Mouse (Mus musculus): Measurements from ENCODE around the gene Rhoq. TPM values are rescaled to one million over a fixed set of nuclear protein-coding genes. Genes with fewer than 3 reads are reported as not detected.

Gene Rhoq
- polyA plus RNA-seq, 1 experiment from 2014 or later, result 20.7 TPM

DNA sequence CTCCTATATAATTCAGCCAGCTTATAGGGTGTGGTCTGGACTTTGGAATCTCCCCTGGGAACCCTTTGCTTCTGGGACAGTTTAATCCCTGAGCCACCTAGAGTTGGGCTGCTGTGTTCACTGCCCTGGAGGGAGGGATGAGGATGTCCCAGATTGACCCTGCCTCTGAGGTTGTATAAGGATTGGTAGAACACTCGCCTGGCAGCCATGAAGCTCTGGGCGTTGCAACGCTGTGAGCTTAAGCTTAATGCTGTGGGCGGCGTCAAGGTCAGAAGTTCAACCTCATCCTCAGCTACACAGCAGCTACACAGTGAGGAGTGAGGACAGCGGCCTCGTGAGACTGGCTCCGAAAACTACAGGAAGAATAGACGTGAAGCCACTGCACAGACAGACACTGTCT, 19.6 kb downstream of the Rhoq start:
- Histone ChIP-seq H3K4me3 (ENCODE audit: low read depth, low read length) (no peak overlapping the region), H3K27me3 (ENCODE audit: control insufficient read depth, insufficient read depth, low read length) (no peaks in the 10 kb centered on the region), H3K27ac (replicated peaks; ENCODE audit: low read depth, low read length) (no peak overlapping the region), H3K4me2 (ENCODE audit: low read depth, low read length) (no peak overlapping the region), H3K9ac (replicated peaks; ENCODE audit: low read length) (no peak overlapping the region), H3K36me3 (replicated peaks; ENCODE audit: control insufficient read depth, insufficient read depth, low read depth, low read length) (no peaks in the 10 kb centered on the region), H3K4me1 (ENCODE audit: control insufficient read depth, insufficient read depth, low read length) (no peaks in the 10 kb centered on the region), H3K9me3 (replicated peaks; ENCODE audit: control insufficient read depth, low read length) (no peaks in the 10 kb centered on the region)
- ATAC-seq (replicated peaks; ENCODE audit: insufficient number of reproducible peaks, low FRiP score, low TSS enrichment, low read depth) (no peak), DNase-seq (ENCODE audit: low spot score) (no peak)
- WGBS, result 72% methylated on average over 9 of the region's 9 CpGs

DNA sequence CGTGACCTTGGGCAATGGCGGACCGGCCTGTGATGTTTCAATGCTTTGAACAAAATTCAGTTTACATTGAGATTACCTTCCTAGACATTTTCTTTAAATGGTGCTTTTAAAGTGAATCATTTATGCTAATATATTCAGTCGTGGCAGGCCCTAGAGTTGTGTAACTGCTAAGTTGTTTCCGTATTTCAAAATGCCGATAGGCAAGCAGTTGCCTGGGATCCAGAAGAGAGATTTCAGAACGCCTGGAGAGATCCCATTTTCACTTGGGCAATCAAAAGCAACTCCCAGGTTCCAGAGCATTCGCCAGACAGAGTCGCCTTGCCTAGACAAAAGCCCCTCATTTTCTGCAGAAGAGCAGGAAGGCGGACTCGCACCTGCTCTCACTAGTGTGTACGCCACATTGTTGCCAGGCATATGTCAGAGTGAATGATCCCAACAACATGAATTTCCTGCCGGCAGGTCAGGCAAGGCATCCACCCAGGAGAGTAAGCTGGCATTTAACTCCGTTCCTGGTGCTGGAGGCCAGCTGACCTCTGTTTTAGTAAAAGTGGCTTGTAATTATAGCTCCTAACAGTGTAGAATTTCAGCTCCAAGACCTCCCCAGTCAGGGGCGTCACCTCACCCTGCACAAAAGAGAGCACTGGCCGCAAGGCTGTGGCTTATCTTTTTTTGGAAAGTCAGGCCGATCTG, 23.7 kb downstream of the Rhoq start:
- Histone ChIP-seq H3K9ac (replicated peaks; ENCODE audit: low read length) (no peak overlapping the region), H3K4me3 (ENCODE audit: low read depth, low read length) (no peak overlapping the region), H3K36me3 (replicated peaks; ENCODE audit: control insufficient read depth, insufficient read depth, low read depth, low read length) (no peaks in the 10 kb centered on the region), H3K4me2 (ENCODE audit: low read depth, low read length) (no peak overlapping the region), H3K27me3 (ENCODE audit: control insufficient read depth, insufficient read depth, low read length) (no peaks in the 10 kb centered on the region), H3K9me3 (replicated peaks; ENCODE audit: control insufficient read depth, low read length) (no peaks in the 10 kb centered on the region), H3K27ac (replicated peaks; ENCODE audit: low read depth, low read length) (no peak overlapping the region), H3K4me1 (ENCODE audit: control insufficient read depth, insufficient read depth, low read length) (no peaks in the 10 kb centered on the region)
- DNase-seq (ENCODE audit: low spot score), result peak; percentile 31
- 46% methylated on average over 17 of the region's 17 CpGs for WGBS
- ATAC-seq (replicated peaks; ENCODE audit: insufficient number of reproducible peaks, low FRiP score, low TSS enrichment, low read depth), result 0 out of 2 replicates have a peak, but pooled peaks have one; percentile 16

DNA sequence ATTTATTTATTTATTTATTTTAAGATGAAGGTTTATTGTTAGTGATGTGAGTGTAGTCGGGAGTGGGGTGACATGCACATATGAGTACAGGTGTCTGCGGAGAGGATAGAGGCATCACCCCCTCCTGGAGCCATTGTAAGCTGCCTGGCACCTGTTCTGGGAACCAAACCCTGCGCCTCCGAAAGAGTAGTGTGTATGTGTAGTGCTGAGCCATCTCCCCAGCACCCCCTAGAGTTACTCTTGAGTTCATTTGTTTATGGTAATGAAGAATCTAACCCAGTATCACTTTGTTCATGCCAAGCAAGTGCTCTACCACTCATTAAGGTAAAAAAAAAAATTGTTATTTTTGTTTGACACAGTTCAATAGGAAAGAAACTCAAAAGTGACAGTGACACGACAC, 25.3 kb downstream of the Rhoq start:
- Histone ChIP-seq H3K27ac (replicated peaks; ENCODE audit: low read depth, low read length) (no peak overlapping the region), H3K4me3 (ENCODE audit: low read depth, low read length) (no peak overlapping the region), H3K4me2 (ENCODE audit: low read depth, low read length) (no peak overlapping the region), H3K27me3 (ENCODE audit: control insufficient read depth, insufficient read depth, low read length) (no peaks in the 10 kb centered on the region), H3K4me1 (ENCODE audit: control insufficient read depth, insufficient read depth, low read length) (no peaks in the 10 kb centered on the region), H3K9me3 (replicated peaks; ENCODE audit: control insufficient read depth, low read length) (no peaks in the 10 kb centered on the region), H3K9ac (replicated peaks; ENCODE audit: low read length) (no peak overlapping the region), H3K36me3 (replicated peaks; ENCODE audit: control insufficient read depth, insufficient read depth, low read depth, low read length) (no peaks in the 10 kb centered on the region)
- DNase-seq (ENCODE audit: low spot score) (no peak), ATAC-seq (replicated peaks; ENCODE audit: insufficient number of reproducible peaks, low FRiP score, low TSS enrichment, low read depth) (no peak)
- 86% methylated on average over 5 of the region's 5 CpGs for WGBS

DNA sequence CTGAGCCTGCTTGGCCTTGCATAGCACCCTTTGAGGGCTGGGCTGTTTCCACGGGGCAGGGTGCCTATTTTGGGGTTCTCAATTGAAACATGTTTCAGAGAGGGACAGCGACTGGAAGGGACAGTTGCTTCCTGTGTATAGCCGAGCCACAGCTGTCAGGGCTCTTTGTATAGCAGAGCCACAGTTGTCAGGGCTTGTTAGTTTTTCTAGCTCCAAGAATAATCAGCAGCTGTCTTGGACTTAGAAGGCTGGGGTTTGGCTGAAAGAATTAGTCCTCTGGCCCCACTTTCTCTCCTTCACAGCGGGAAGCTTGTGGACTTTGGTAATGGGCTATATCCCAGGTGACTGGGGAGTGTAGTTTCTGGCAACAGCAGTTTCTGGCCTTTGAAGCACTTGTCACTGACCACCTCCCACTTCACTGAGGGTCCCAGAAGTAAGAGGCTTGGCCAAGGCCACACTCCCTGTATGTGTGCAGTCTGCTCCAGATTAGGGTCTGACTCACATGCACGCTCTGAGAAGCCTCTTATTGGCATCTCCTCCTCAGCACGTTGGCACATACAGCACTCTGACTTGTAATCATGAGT, 25.8 kb downstream of the Rhoq start:
- Histone ChIP-seq H3K4me2 (ENCODE audit: low read depth, low read length) (no peak overlapping the region), H3K27me3 (ENCODE audit: control insufficient read depth, insufficient read depth, low read length) (no peaks in the 10 kb centered on the region), H3K27ac (replicated peaks; ENCODE audit: low read depth, low read length) (no peak overlapping the region), H3K36me3 (replicated peaks; ENCODE audit: control insufficient read depth, insufficient read depth, low read depth, low read length) (no peaks in the 10 kb centered on the region), H3K4me1 (ENCODE audit: control insufficient read depth, insufficient read depth, low read length) (no peaks in the 10 kb centered on the region), H3K4me3 (ENCODE audit: low read depth, low read length) (no peak overlapping the region), H3K9ac (replicated peaks; ENCODE audit: low read length) (no peak overlapping the region), H3K9me3 (replicated peaks; ENCODE audit: control insufficient read depth, low read length) (no peaks in the 10 kb centered on the region)
- WGBS, result 61% methylated on average over 6 of the region's 6 CpGs
- DNase-seq (ENCODE audit: low spot score) (no peak), ATAC-seq (replicated peaks; ENCODE audit: insufficient number of reproducible peaks, low FRiP score, low TSS enrichment, low read depth) (no peak)

DNA sequence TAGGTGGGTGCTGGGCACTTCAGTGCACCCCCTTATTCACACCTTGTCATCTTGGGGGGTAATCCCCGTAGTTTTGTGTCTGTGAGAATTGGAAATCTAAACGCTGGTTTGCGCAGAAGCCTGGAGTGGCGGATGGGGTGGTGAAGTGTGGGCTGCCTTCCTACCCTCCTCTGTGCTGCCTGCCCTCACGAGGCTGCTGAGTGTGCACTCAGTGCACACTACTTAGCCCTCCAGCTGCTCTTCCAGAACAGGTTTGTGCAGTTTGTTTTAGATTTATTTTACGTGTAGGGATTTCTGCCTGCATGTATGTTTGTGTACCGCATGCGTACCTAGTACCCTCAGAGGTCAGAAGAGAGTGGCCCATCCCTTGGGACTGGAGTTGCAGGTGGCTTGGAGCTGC, 28.4 kb downstream of the Rhoq start:
- H3K27me3 ChIP-seq (ENCODE audit: control insufficient read depth, insufficient read depth, low read length), result no peaks in the 10 kb centered on the region
- no peaks in the 10 kb centered on the region for H3K9me3 ChIP-seq (replicated peaks; ENCODE audit: control insufficient read depth, low read length)
- 87% methylated on average over 8 of the region's 8 CpGs for WGBS
- DNase-seq (ENCODE audit: low spot score), result no peak
- no peak overlapping the region for H3K4me3 ChIP-seq (ENCODE audit: low read depth, low read length)
- H3K36me3 ChIP-seq (replicated peaks; ENCODE audit: control insufficient read depth, insufficient read depth, low read depth, low read length), result no peaks in the 10 kb centered on the region
- H3K4me1 ChIP-seq (ENCODE audit: control insufficient read depth, insufficient read depth, low read length), result no peaks in the 10 kb centered on the region
- H3K4me2 ChIP-seq (ENCODE audit: low read depth, low read length), result no peak overlapping the region
- no peak overlapping the region for H3K9ac ChIP-seq (replicated peaks; ENCODE audit: low read length)
- no peak for ATAC-seq (replicated peaks; ENCODE audit: insufficient number of reproducible peaks, low FRiP score, low TSS enrichment, low read depth)
- no peak overlapping the region for H3K27ac ChIP-seq (replicated peaks; ENCODE audit: low read depth, low read length)

DNA sequence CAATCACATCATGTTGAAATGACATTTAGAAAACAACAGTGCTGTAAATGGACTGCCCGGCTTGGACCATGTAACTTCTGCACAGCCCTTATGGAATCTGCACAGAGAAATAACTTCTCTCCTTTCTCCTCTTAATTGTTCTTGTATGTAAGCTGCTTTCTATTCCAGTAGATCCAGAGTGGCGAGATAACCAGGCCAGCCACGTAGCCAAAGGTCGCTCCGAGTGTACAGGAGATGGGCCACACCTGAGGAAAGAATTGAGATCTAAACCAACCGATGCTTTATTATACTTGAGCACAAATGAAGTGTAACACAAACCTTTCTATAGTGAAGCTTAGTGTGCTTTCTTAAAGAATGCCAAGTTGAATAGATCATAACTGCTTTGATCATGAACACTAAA, 34.4 kb downstream of the Rhoq start:
- ATAC-seq (replicated peaks; ENCODE audit: insufficient number of reproducible peaks, low FRiP score, low TSS enrichment, low read depth) (no peak), DNase-seq (ENCODE audit: low spot score) (no peak)
- Histone ChIP-seq H3K4me3 (ENCODE audit: low read depth, low read length) (no peak overlapping the region), H3K4me1 (ENCODE audit: control insufficient read depth, insufficient read depth, low read length) (no peaks in the 10 kb centered on the region), H3K4me2 (ENCODE audit: low read depth, low read length) (no peak overlapping the region), H3K36me3 (replicated peaks; ENCODE audit: control insufficient read depth, insufficient read depth, low read depth, low read length) (peaks cover 2% of the 10 kb centered on the region), H3K27ac (replicated peaks; ENCODE audit: low read depth, low read length) (no peak overlapping the region), H3K27me3 (ENCODE audit: control insufficient read depth, insufficient read depth, low read length) (no peaks in the 10 kb centered on the region), H3K9me3 (replicated peaks; ENCODE audit: control insufficient read depth, low read length) (no peaks in the 10 kb centered on the region), H3K9ac (replicated peaks; ENCODE audit: low read length) (no peak overlapping the region)
- WGBS, result 94% methylated on average over 6 of the region's 6 CpGs

DNA sequence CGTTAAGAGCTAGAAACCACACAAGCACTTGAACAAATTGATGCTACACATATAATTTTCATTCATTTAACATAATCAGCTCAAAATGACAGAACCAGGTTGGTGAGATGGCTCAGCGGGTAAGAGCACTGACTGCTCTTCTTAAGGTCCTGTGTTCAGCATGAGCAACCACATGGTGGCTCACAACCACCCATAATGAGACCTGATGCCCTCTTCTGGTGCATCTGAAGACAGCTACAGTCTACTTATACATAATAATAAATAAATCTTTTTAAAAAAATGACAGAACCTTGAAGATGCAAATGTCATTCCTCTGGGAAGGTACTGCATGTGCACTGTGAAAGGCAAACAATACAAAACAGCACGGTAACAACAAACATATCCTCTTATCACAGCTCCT, 46.1 kb downstream of the Rhoq start:
- no peak for DNase-seq (ENCODE audit: low spot score)
- Histone ChIP-seq H3K27ac (replicated peaks; ENCODE audit: low read depth, low read length) (no peak overlapping the region), H3K9me3 (replicated peaks; ENCODE audit: control insufficient read depth, low read length) (no peaks in the 10 kb centered on the region), H3K36me3 (replicated peaks; ENCODE audit: control insufficient read depth, insufficient read depth, low read depth, low read length) (no peaks in the 10 kb centered on the region), H3K4me3 (ENCODE audit: low read depth, low read length) (no peak overlapping the region), H3K4me1 (ENCODE audit: control insufficient read depth, insufficient read depth, low read length) (no peaks in the 10 kb centered on the region), H3K4me2 (ENCODE audit: low read depth, low read length) (no peak overlapping the region), H3K27me3 (ENCODE audit: control insufficient read depth, insufficient read depth, low read length) (no peaks in the 10 kb centered on the region), H3K9ac (replicated peaks; ENCODE audit: low read length) (no peak overlapping the region)
- no peak for ATAC-seq (replicated peaks; ENCODE audit: insufficient number of reproducible peaks, low FRiP score, low TSS enrichment, low read depth)
- 88% methylated on average over 3 of the region's 3 CpGs for WGBS

DNA sequence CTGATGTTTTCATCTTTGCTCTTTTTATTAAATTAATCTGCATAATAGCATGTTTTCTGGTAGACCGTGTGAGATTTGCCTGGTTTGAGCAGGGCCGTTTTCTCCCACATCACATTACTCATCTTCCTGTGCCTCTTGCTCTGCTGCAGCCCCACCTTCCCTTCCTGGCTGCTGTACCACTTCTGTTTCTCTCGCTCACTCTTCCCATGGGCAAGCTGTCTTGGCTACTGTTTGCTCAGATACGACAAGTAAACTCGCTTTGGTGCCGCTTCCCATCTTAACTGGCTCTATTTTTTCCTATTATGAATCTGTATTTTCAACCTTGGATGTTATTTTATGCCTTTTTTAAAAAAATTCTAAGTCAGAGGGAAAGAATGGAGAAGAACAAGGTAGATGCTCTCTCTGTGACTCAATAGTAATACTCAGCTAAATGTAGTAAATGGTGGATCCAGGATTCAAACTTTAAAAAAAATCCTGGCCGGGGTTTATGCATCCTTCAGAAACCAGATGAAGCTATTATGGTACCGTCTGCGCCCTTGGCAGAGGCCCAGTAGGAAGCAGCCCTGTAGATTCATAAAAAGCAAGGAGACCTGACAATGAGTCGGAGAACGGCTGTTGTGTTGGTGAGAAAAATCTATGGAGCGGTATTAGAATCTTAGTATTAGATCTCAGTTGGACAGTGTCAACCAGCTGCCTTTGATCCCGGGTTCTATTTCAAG, 48.6 kb downstream of the Rhoq start:
- H3K36me3 ChIP-seq (replicated peaks; ENCODE audit: control insufficient read depth, insufficient read depth, low read depth, low read length), result no peaks in the 10 kb centered on the region
- no peaks in the 10 kb centered on the region for H3K9me3 ChIP-seq (replicated peaks; ENCODE audit: control insufficient read depth, low read length)
- no peaks in the 10 kb centered on the region for H3K27me3 ChIP-seq (ENCODE audit: control insufficient read depth, insufficient read depth, low read length)
- H3K9ac ChIP-seq (replicated peaks; ENCODE audit: low read length), result no peak overlapping the region
- WGBS, result 93% methylated on average over 13 of the region's 13 CpGs
- no peak overlapping the region for H3K27ac ChIP-seq (replicated peaks; ENCODE audit: low read depth, low read length)
- H3K4me1 ChIP-seq (ENCODE audit: control insufficient read depth, insufficient read depth, low read length), result no peaks in the 10 kb centered on the region
- DNase-seq (ENCODE audit: low spot score) (no peak), ATAC-seq (replicated peaks; ENCODE audit: insufficient number of reproducible peaks, low FRiP score, low TSS enrichment, low read depth) (no peak)
- no peak overlapping the region for H3K4me2 ChIP-seq (ENCODE audit: low read depth, low read length)
- H3K4me3 ChIP-seq (ENCODE audit: low read depth, low read length), result no peak overlapping the region

Measured in embryonic facial prominence, embryonic 11.5 days (tissue).